Mouse (Mus musculus) G1E (cell line): ENCODE measurements around the gene Stx7.

Source experiments
- CTCF ChIP-seq: IDR thresholded peaks from 2 replicates; pipeline ENCODE4 v1.5.1; 2012; ENCODE audit warnings: low read depth, low read length, inconsistent platforms, mixed read lengths
- GATA1 ChIP-seq: IDR thresholded peaks from 2 replicates; pipeline ENCODE4 v1.6.1; 2012; ENCODE audit warnings: borderline replicate concordance, low read length, inconsistent platforms, mixed read lengths
- GATA2 ChIP-seq: IDR thresholded peaks from 2 replicates; pipeline ENCODE4 v1.6.1; 2012; ENCODE audit warnings: low read depth, low read length, inconsistent platforms, borderline replicate concordance

GRCm38 (mm10) chr10:24150086-24150485 is 984 bp downstream of the Stx7 start:
- no peak for TF ChIP-seq GATA1
- TF ChIP-seq CTCF, result no peak
- no peak for TF ChIP-seq GATA2
